Mouse (Mus musculus) activated CD4-positive, CD25-positive, alpha-beta regulatory T cell, adult 4 months (primary cell): ENCODE measurements around the gene Sgms1. TPM values are rescaled to one million over a fixed set of nuclear protein-coding genes. Genes with fewer than 3 reads are reported as not detected.
"Not testable (repeated sequence)": the region's sequence is repeated elsewhere in the genome, so short reads cannot be mapped to it uniquely, and the experiment has no call there.

ENCODE experiments used
- ATAC-seq: one replicate; pipeline ENCODE4 v1.8.0; 2017
- polyA plus RNA-seq, 2 experiments: library from polyadenylated mRNA; unstranded; fragments of 100-300 nt; shearing (Covaris generic); gene quantifications; one replicate each; pipeline ENCODE4 v1.2.1; 2017

Gene Sgms1
- polyA plus RNA-seq, 2 experiments from 2014 or later, result 37.6 to 52.4 TPM

GRCm38 (mm10) chr19:32381511-32381961 is 8.0 kb downstream of the Sgms1 start:
- no peak for ATAC-seq

- ATAC-seq, result no peak
These were observed 8.8 kb downstream of the Sgms1 start for GRCm38 (mm10) chr19:32380748-32381147.

- ATAC-seq, result no peak
These were observed 10.1 kb downstream of the Sgms1 start for GRCm38 (mm10) chr19:32379239-32379920.

- ATAC-seq, result no peak
These were observed 10.9 kb downstream of the Sgms1 start for GRCm38 (mm10) chr19:32378581-32378980.

GRCm38 (mm10) chr19:32377701-32378325 is 11.7 kb downstream of the Sgms1 start:
- no peak for ATAC-seq

GRCm38 (mm10) chr19:32376886-32377535 is 12.5 kb downstream of the Sgms1 start:
- ATAC-seq, result no peak

- ATAC-seq, result no peak
These were observed 13.5 kb downstream of the Sgms1 start for GRCm38 (mm10) chr19:32376054-32376453.

- no peak for ATAC-seq
These were observed 14.0 kb downstream of the Sgms1 start for GRCm38 (mm10) chr19:32375473-32375985.

- ATAC-seq, result no peak
These were observed 14.8 kb downstream of the Sgms1 start for GRCm38 (mm10) chr19:32374751-32375150.

- no peak for ATAC-seq
These were observed 15.5 kb downstream of the Sgms1 start for GRCm38 (mm10) chr19:32373865-32374655.

GRCm38 (mm10) chr19:32372373-32372772 is 17.1 kb downstream of the Sgms1 start:
- ATAC-seq, result no peak

GRCm38 (mm10) chr19:32367333-32367732 is 22.2 kb downstream of the Sgms1 start:
- ATAC-seq, result no peak

GRCm38 (mm10) chr19:32366406-32366805 is 23.1 kb downstream of the Sgms1 start:
- ATAC-seq, result no peak

- no peak for ATAC-seq
These were observed 24.4 kb downstream of the Sgms1 start for GRCm38 (mm10) chr19:32365111-32365510.

GRCm38 (mm10) chr19:32363587-32363986 is 25.9 kb downstream of the Sgms1 start:
- ATAC-seq, result no peak

GRCm38 (mm10) chr19:32362520-32362919 is 27.0 kb downstream of the Sgms1 start:
- ATAC-seq, result peak; percentile 33

GRCm38 (mm10) chr19:32360989-32361698 is 28.4 kb downstream of the Sgms1 start:
- ATAC-seq, result peak; percentile 81

GRCm38 (mm10) chr19:32360546-32360945 is 29.0 kb downstream of the Sgms1 start:
- no peak for ATAC-seq

GRCm38 (mm10) chr19:32358699-32359517 is 30.6 kb downstream of the Sgms1 start:
- no peak for ATAC-seq

GRCm38 (mm10) chr19:32358011-32358410 is 31.5 kb downstream of the Sgms1 start:
- ATAC-seq, result not testable (repeated sequence)

GRCm38 (mm10) chr19:32356166-32356565 is 33.3 kb downstream of the Sgms1 start:
- no peak for ATAC-seq
